Mouse (Mus musculus): ENCODE measurements around the gene Pcbp4.

The Pcbp4 gene

DNA sequence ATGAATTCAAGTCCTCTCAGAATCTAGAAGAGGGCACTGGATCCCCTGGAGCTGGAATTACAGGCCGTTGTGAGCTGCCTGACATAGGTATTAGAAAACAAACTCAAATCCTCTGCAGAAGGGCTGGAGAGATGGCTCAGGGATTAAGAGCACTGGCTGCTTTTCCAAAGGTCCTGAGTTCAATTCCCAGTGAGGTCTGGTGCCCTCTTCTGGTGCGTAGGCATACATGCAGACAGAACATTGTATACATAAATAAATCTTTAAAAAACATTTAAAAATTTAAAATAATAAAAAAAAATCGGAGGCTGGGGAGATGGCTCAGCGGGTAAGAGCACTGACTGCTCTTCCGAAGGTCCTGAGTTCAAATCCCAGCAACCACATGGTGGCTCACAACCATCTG lies 10.4 kb upstream of the Pcbp4 start:
- in situ Hi-C loops (cut with MboI, MseI), result no loop called here

DNA sequence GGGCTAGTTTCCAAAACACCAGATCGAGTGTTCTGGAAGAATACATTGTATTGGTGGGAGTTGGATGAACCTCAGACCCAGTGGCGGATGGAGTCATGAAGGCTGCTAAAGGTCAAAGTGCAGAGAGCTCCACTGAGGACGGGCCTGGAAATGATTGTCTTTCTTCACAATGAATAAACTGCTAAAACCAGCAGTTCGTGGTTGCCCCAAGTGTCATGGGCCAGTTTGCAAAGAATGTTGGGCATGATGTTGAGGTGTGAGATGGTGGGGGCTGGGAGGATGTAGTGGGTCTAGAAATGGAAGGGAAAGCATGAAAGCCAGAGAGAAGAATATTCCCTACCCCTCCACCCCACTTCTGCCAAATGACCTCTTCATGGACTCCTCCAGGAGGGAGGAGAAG lies 8.3 kb upstream of the Pcbp4 start:
- in situ Hi-C loops (cut with MboI, MseI), result no loop called here

GRCm38 (mm10) chr9:106447348-106447747 lies 5.7 kb upstream of the Pcbp4 start, which contains the start of the genes Abhd14b and Abhd14a:
TSS of gene Abhd14b (plus strand) at chr9:106447459.
TSS of gene Abhd14a (minus strand) at chr9:106447678.
- in situ Hi-C loops (cut with MboI, MseI), result no loop called here

- in situ Hi-C loops (cut with MboI, MseI), result no loop called here
These were observed 5.1 kb upstream of the Pcbp4 start for GRCm38 (mm10) chr9:106447951-106448350.

- in situ Hi-C loops (cut with MboI, MseI), result no loop called here
These were observed 4.5 kb upstream of the Pcbp4 start for GRCm38 (mm10) chr9:106448498-106449031.

GRCm38 (mm10) chr9:106449947-106450346 lies 3.1 kb upstream of the Pcbp4 start:
- in situ Hi-C loops (cut with MboI, MseI), result no loop called here

DNA sequence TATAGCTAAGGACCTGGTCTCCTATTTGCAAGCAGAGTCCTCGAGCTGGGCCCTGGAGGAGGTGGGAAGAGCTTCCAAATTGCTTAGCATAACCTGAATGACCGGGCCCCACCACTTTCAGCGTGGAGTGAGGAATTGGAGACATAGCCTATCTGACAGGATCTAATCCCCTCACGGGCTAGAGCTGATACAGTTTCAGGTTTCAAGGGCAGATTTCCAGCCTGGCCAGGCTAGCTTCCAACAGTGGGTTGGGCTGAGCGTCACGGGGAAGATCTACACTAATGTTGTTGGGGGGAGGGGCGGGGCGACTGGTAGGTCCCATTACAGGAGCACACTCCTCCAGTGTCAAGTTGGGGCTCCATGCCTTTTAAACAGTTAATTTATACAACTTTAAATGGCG lies 2.4 kb upstream of the Pcbp4 start:
- in situ Hi-C loops (cut with MboI, MseI), result no loop called here

GRCm38 (mm10) chr9:106451298-106451697 lies 1.8 kb upstream of the Pcbp4 start:
- in situ Hi-C loops (cut with MboI, MseI), result no loop called here

DNA sequence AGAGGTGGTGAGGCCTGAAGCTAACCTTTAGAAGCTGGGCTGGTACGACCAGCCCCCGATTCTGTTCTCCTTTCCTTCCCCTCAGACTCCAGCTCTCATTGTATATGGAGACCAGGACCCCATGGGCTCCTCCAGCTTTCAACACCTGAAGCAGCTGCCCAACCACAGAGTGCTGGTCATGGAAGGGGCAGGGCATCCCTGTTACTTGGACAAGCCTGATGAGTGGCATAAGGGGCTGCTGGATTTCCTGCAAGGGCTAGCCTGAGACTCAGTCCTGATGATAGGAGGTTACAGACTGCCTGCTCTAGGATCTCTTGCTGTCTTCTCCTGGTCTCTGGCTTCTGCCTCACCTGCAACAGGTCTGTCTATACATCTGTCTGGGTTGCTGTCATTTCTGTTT lies 1.2 kb upstream of the Pcbp4 start:
- in situ Hi-C loops (cut with MboI, MseI), result no loop called here

DNA sequence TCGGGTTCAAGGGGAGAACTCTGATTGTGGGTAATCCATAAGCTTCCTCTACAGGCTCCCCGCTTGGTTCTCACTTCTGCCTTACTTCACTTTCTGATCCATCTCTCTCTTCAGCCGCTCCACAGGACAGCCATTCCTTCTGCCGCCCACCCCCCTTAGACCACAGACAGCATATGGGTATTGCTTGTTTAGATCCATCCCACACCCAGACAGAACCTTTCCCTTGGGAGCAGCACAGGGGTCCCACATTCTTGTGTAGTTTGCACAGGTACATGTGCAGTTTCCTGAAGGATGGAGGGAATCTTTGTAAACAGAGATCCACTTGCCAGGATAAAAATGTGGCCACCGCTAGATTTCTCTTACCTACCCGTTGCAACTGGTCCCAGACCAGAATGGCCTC lies 740 bp upstream of the Pcbp4 start:
- in situ Hi-C loops (cut with MboI, MseI), result no loop called here

DNA sequence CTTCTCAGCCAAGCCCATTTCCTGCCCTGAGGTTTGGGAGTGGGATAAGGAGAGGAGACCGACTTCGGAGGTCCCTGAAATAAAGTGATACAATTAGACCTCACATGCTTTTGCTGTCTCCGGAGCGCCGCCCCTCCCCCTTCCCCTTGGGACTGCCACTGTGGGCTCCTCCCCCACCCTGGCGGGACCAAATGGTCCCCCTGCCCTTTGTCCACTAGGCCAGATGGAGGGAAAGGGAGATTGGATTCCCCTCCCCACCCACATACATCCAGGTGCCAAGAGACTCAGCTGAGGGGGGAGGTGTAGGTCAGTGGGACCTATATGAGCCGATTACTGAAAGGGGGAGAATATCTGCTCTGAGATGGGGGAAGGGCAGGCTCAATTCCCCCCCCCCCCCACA lies 270 bp upstream of the Pcbp4 start:
- in situ Hi-C loops (cut with MboI, MseI), result no loop called here

- in situ Hi-C loops (cut with MboI, MseI), result no loop called here
These were observed 1.1 kb downstream of the Pcbp4 start for GRCm38 (mm10) chr9:106454071-106454761.

DNA sequence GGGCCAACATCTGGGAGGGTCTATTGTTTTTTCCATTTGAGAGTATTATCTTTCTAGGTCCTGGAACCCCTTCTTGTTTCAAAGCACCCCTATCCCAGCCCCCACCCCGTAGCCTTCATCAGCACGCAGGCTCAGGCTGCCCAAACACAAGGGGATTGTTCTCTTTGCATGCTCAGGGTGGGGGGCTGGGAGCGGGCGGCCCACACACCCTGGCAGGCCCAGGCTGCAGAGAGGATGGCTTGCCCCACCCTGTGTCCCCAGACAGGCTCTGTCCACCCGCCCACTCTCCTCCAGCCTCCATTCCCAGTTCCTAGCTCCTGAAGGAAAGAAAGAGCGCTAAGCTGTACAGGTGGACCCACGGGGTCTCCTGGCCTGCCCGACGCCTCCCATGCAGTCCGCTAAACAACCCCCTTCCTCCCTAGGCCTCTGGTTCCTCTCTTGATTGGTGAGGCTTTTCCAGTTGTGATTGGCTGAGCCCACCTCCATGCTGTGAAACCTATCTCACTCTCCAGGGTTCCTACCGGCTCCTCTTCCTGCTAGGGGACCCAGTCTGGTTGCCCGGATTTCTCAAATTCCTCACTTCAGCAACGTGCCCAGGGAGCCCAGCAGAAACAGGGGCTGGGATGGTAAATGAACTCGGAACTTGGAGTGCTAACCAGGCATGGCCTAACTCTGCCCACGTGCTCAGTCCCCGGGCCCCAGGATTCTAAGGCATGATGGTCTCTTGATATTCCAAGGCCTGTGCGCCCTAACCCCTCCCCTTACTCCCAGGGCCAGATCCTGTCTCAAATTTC lies 2.0 kb downstream of the Pcbp4 start:
- in situ Hi-C loops (cut with MboI, MseI), result no loop called here

DNA sequence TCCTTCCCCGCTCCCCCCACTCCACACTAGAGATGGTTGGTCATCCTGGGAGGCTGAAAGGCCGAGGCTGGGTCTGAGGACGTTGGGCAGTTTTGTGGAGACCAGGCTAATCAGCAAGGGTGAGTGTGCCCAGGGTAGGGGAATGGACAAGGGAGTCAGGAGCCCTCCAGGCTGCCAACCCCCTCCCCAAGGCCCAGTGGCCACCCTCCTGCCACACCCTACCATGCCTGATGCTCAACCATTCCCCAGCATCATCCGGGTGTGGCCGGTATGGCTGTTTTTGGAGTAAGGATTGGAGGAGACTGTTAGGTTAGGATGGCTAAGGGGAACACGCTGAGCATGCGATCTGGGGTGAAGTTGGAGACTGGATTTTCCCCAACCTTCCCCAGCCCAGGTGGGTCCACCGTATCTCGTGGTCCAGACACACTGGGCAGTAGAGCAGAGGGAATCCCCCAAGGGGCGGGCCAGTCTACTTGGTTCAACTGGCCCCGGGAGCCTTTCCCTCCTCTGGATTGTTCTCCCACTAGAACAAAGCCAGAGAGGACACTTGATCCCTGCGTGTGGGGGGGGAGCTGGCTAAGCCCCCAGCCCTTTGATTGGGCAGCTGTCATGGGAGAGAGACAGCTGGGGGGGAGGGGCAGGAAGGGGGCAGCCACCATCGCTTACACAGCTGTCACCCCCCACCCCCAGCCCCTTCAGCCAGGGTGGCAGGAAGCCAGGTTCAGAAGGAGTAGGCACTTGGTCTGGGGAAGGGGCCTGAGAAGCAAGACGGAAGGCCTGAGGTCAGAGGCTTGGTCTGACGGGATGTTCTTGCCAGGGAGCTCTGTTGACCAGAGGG lies 3.5 kb downstream of the Pcbp4 start:
- in situ Hi-C loops (cut with MboI, MseI), result no loop called here

GRCm38 (mm10) chr9:106457163-106457559 lies 4.1 kb downstream of the Pcbp4 start:
- in situ Hi-C loops (cut with MboI, MseI), result no loop called here

- in situ Hi-C loops (cut with MboI, MseI), result no loop called here
These were observed 4.8 kb downstream of the Pcbp4 start for GRCm38 (mm10) chr9:106457920-106458319.

DNA sequence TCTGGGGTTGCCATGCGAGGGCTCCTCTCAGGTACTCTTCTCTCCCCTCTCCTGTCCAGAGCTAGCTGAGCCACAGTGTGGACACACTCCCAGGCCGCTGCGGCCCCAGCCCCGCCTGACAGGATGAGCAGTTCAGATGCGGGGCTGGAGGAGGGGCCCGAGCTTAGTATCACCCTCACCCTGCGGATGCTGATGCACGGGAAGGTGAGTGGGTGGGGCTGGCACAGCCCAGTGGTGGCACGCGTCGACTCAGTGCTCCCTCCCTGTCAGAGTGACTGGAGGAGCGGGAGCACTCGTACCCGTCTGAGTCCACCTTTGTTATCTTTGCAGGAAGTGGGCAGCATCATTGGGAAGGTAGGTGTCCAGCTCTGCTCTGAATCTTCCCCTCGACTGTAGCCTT lies 6.9 kb downstream of the Pcbp4 start:
- in situ Hi-C loops (cut with MboI, MseI), result no loop called here

DNA sequence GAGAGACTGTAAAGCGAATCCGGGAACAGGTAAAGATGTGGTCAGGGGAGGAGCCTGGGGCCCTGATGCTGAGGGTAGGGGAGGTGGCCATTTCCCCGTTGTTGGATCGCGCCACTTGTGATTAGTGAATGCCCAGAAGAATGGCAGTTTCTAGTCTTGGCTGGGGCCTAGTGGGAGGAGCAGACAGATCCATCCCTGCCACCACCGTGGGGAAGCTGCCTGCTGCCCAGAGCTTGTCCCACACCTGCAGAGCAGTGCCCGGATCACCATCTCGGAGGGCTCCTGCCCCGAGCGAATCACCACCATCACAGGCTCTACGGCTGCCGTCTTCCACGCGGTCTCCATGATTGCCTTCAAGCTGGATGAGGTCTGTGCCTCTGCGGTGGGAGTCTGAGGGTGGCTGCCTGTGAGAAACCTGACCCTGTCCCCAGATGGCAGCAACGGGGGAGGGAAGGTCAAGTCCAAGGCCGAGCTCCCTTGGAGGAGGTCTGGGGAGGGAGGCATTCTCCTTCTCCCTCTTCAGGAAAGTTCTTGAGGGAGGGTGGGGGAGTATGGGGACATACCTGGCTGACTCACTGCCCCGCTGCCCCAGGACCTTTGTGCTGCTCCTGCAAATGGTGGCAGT lies 7.4 kb downstream of the Pcbp4 start:
- in situ Hi-C loops (cut with MboI, MseI), result no loop called here

- in situ Hi-C loops (cut with MboI, MseI), result no loop called here
These were observed 7.9 kb downstream of the Pcbp4 start for GRCm38 (mm10) chr9:106461026-106461415.

DNA sequence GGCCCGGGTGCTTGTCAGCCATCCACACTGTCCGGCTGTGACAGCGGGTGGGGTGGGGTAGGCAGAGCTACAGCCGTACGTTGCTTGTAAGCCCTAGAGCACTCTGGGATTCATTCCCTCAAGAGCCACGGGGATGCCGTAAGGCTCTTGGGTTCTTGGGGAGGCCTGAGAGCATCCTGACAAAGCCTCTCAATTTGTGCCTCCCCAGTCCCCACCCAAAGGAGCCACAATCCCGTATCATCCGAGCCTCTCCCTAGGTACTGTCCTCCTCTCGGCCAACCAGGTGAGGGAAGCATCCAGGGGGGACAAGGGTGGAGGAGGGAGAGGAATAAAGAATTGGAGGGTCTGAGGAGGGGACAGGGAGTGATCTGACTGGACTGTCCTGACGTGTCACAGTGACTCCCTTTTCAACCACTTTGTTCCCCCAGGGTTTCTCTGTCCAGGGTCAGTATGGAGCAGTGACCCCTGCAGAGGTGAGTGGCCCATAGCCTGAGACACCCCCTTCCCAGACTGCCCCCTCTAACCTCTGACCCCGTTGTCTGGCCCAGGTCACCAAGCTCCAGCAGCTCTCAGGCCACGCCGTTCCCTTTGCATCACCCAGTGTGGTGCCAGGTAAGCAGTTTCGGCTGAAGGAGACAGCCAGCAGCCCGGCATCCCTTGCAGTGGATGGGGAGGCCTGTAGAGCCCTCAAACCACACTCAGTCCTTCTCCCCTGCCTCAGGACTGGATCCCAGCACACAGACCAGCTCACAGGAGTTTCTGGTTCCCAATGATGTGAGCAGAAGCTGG lies 8.7 kb downstream of the Pcbp4 start:
- in situ Hi-C loops (cut with MboI, MseI), result no loop called here

GRCm38 (mm10) chr9:106462430-106462800 lies 9.3 kb downstream of the Pcbp4 start:
- in situ Hi-C loops (cut with MboI, MseI), result no loop called here

Data from T-helper 1 cell (primary cell).